Mouse (Mus musculus): ENCODE results near the gene Ngf.

The Ngf gene

DNA sequence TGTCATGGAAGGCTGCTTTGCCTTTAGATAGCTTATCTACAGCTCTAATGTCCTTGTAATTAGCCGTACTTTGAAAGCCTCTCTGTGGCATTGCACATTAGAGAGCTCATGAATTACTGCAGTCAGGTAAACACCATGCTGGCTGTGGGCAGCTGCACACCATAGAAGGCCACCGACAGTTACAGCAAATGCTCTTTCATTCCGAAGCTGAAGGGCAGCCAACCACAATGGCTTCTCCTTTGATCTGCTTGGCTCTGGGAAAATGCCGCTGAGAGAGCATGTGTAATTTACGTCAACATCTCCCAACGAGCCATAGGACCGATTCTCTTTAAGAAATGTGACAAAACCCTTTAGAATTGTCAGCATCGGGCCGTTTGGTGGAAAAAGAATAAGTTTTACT, 38.7 kb downstream of the Ngf start:
- DNase-seq, result no peak

DNA sequence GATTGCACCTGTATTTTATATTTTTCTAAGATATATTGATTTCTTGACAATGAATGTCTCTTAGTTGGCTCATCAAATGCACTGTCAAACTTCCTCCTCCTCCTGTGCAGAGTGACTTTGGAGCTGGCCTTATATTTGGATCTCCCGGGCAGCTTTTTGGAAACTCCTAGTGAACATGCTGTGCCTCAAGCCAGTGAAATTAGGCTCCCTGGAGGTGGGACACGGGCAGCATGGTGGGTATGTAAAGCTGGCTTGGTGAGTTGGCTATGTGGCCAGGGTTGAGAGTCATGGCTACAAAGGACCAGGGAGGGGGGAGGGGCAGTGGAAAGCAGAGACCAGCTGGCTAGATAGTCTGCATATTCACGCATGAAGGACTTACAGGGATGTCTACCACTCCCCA, 39.9 kb downstream of the Ngf start:
- DNase-seq, result no peak

DNA sequence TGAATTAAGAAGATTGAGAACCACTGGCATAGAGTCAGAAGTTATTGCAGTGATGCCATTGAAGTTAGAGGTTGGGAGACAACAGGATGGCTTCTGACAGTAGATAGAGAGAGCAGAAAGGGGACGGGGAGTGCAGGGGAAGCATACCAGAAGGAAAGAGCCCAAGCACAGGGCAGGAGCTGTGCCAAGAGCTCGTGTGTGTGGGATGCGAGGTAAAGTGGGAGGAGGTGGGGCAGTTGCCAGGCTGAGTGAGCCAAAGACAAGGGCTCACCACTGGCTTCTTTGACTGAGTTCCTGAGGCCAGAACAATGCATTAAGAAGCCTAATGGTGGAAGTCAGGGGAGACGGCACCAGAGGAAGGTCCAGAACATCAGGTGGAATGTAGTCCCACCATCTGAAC, 47.2 kb downstream of the Ngf start:
- DNase-seq, result no peak

DNA sequence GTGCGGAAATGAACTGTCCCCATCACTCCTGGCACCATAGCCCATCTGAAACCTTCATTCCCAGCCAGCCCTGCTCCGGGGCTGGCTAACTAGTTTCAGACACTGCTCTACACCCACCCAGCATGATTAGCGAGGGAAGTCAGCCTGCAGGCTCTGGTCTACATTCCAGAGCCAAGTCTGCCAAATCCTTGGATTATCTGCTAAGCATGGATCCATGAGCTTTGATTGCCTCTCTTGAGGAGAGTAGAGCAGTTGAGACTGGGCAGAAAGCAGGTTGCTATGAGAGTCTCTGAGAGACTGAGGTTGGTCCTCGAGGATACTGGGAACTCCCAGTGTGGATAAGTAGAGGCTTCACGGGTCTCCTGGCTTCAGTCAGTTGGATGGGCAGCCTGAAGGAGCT, 51.3 kb downstream of the Ngf start:
- no peak for DNase-seq

DNA sequence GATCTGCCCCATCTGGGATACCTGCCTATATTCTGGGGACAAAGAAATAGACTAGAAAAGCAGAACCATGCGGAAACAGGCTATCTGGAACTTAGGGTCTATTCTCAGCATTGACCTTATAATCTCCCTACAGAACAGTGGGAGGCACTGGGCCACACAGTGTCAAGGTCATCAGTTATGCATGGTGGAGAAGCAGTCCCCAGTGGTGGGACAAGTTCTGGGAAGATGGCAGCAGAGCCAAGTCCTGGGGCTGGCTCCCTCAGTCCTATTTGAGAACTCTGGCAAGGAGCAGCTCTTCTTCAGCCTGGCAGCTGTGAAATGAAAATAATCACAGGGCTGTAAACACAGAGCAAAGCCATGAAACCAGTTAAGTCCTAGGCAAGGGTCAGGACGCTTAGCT, 54.0 kb downstream of the Ngf start:
- DNase-seq, result no peak

DNA sequence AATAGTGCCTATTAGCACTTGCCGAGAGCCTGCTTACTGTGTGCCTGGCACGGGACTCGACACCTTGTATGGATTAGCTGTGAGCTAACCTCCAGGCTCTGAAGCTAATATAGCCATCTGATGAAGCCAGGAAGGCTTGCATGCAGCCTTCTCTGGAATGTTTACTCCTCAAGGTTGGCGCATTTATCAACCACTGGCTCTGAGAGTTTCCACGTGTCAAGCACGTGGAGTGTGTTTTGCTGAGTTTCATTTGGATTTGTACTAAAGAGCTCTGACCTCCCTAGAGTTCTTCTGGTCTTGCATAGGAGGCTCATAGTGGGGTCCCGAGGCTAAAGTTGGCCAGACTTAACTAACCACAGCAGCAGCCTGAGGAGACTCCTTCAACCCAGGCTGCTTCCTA, 55.2 kb downstream of the Ngf start:
- DNase-seq, result no peak

DNA sequence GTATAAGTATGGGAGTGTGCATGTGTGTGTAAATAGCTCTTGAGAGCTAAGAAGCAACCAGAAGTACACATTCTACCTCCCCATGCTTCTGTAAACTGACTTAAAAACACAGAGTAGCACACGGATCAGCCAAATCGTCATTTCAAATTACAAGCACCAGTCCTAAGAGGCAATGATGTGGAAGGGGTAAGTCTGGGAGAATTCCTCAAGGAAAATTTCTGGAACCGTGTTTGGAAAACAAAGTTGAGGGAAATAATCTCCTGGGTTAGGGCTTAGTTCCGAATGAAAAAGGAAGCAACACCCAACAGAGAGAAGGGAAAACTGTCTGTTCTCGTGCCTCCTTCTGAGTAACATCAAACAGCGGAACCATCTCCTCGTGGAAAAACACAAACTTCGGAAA, 56.1 kb downstream of the Ngf start:
- DNase-seq, result no peak

DNA sequence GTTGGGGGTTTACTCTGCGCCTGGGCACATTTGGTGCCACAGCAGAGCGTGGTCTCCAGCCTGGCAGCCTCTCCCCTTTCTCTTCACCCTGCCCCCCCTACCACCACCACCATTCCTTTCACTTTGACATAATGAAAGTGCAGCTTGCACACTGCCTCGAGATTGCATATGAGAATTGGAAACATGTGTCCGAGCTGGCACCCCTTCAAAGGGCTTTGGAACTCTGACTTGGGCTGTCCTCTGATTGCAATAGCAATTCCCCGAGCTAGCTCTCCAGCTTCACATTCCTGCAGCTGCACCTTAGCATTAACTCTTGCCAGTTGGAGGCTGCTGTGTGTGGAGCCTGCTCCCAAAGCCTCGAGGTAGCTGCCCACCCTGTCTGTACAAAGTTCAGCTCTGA, 56.8 kb downstream of the Ngf start:
- no peak for DNase-seq

DNA sequence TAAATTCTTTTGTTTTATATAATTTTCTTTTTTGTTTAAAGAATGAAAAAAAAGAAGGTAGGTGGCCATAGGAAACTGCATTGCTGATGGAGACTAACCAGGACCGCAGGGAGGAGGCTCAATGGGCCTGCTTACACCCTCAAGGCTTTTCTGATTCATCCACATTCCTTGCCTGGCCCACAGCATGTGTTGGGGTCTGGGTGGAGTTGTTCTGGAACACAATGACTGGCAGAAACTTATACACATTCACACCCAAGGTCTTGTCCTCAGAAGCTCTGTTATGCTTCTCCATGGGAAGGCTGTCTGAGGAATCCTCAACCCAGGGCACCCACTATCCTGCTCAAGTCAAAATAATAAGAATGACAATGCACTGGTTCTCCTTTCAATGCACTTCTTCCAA, 65.0 kb downstream of the Ngf start:
- no peak for DNase-seq

DNA sequence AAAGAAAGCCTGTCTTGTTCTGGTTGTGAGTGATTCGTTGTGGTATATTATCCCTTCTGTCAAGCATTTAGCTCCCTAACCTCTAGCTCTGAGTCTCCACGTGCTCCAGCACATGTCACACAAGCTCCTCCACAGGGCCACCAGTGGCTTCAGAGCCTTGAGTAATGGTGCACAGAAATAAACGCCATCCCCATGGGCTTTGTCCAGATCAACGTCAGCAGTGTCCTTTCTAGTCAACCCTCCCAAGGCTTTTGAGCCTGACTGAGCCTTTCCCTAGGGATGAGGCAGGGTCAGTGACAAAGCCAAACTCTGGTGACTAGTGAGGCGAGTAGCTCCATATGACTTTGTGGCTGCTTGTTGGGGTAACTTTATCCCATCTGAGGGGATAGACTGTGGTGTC, 73.9 kb downstream of the Ngf start:
- DNase-seq, result peak in 1 of 2 experiments; percentile 8

DNA sequence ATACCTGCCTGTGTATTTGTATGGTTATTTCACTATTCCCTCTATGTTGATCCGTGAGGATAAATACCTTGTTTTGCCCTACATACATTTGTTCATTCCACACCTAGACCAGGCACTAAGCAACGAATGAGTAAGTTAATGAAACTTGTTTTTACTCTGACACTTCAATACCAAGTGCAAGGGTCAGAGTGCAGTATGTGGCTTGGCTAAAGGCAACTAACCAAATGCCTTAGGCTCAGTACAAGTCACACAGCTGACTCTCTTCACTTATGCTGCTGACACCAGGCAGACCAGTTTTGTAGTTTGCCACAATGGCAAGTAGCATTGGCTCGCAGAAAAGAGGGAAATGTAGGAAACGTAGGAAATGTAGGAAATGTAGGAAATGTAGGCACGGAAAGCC, 77.8 kb downstream of the Ngf start:
- DNase-seq, result peak in 1 of 2 experiments; percentile 22

DNA sequence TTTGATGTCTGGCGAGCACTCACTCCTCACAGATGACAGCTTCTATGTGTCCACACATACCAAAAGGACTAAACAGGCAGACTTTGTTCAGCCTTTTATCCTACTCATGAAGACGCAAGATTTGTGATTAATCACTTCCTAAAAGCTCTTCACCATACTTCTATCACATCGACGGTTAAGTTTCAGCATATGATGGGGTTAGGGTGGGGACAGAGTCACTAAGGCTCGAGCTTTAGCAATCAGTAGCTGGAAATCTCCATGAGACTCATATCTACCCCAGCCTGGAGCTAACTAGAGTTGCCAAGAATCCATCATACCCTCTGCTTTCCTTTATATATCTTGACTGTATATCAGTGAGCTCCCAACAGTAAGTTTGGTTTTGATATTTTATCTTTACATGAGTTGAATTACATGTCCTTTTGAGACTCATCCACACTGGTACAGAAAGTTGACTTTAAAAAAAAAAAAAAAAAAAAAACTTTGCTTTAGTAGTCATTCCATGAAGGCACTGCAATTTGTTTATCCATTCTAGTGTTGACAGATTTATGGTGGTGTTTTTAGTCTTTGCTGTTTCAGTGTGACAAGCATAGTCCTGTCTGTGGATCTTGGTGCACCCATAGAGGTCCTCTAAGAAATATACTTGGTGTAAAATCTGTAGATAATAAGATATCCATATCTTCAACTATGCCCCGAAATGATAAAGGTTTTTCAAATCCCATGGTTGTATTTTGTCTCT, 84.4 kb downstream of the Ngf start:
- DNase-seq, result no peak

DNA sequence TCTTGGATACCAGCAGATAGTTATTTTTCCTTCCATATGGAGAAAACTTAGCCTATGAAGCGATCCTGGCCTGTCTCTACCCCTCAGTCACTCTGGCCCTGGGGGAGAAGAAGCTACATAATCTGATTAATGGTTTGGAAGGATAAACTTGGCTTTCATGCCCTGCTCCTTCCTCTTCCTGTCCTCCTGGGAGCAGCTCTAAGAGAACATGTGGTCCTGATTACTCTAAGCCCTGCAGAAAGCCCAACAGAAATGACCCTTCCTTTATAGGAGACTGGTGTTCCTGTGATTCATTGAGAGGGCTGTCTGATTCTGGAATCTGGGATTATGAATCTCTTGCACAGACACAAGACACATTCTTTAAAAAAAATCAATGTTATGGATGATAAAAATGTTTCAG, 86.4 kb downstream of the Ngf start:
- DNase-seq, result peak in 1 of 2 experiments; percentile 9

DNA sequence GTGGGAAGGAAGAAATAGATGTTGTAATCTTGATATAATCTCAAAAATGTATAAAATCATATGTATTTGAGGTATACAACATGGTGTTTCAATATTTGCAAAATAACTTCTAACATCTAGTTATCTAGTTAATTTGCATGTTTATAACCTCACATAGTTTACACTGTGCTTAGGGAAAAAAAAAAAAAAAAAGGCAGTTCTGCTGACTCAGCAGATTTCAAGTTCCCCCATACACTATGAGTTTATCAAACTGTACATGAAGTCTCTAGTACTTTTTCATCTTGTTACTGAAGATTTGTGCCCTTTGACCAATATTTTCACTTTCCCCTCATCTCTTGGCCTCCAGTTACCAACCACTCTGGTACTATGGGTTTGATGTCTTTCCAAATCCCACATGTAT, 86.9 kb downstream of the Ngf start:
- no peak for DNase-seq

Measured in kidney, adult 8-10 months (tissue).